Mouse (Mus musculus) lung, embryonic 15.5 days (tissue): Measurements from ENCODE around the gene Smarca2. TPM values are rescaled to one million over a fixed set of nuclear protein-coding genes. Genes with fewer than 3 reads are reported as not detected.

Experiments used
- ATAC-seq: fragments of 200-750 bp; cut with Nextera tagmentation; 2 replicates; pipeline ENCODE4 v1.8.0; 2017; ENCODE audit warnings: moderate number of reproducible peaks, borderline replicate concordance; ENCODE audit not compliant: low FRiP score, low TSS enrichment; ENCODE audit errors: extremely low read depth
- H3K27ac ChIP-seq: fragments of 300-500 bp; sonication (generic); 2 replicates; pipeline ENCODE4 v1.5.1; 2015; ENCODE audit warnings: moderate library complexity, mild to moderate bottlenecking, inconsistent platforms
- H3K27me3 ChIP-seq: fragments of 300-500 bp; sonication (generic); 2 replicates; pipeline ENCODE4 v1.6.1; 2015; ENCODE audit warnings: inconsistent platforms
- H3K36me3 ChIP-seq: fragments of 300-500 bp; sonication (generic); 2 replicates; pipeline ENCODE4 v1.6.1; 2015; ENCODE audit warnings: inconsistent platforms
- H3K4me1 ChIP-seq: fragments of 300-500 bp; sonication (generic); 2 replicates; pipeline ENCODE4 v1.6.1; 2015; ENCODE audit warnings: inconsistent platforms
- H3K4me2 ChIP-seq: fragments of 300-500 bp; sonication (generic); 2 replicates; pipeline ENCODE4 v1.6.1; 2015; ENCODE audit warnings: inconsistent platforms, mild to moderate bottlenecking, moderate library complexity
- H3K4me3 ChIP-seq: fragments of 300-500 bp; sonication (generic); 2 replicates; pipeline ENCODE4 v1.5.1; 2015; ENCODE audit warnings: mild to moderate bottlenecking, inconsistent platforms
- H3K9ac ChIP-seq: fragments of 300-500 bp; sonication (generic); 2 replicates; pipeline ENCODE4 v1.6.1; 2015; ENCODE audit warnings: inconsistent platforms
- H3K9me3 ChIP-seq: fragments of 300-500 bp; sonication (generic); 2 replicates; pipeline ENCODE4 v1.6.1; 2016; ENCODE audit warnings: inconsistent platforms
- WGBS: fragments of 180-500 bp; shearing (Covaris S2); methylation state at CpG from one replicate; pipeline ENCODE4 v1.1.7; 2015; 5-methylcytosine and 5-hydroxymethylcytosine counted together
- polyA plus RNA-seq: library from polyadenylated mRNA; unstranded; fragments of >200 nt; fragmentation: Nextera tagmentation; extraction: Ambion mirVana; gene quantifications from 2 replicates; pipeline ENCODE4 v1.2.1, GENCODE M21; 2015

Smarca2 gene
- polyA plus RNA-seq, 1 experiment from 2014 or later = 45.3 TPM

DNA sequence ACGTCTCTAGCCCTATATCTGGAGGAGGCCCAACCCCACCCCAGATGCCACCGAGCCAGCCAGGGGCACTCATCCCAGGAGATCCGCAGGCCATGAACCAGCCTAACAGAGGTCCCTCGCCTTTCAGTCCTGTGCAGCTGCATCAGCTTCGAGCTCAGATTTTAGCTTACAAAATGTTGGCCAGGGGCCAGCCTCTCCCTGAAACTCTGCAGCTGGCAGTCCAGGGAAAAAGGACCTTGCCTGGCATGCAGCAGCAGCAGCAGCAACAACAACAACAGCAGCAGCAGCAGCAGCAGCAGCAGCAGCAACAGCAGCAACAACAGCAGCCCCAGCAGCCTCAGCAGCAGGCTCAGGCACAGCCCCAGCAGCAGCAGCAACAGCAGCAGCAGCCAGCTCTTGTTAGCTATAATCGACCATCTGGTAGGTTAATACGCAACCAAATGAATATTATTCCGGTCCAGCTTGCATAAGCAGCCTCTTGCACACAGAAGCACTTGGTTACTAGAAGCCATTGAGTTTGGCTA, 25.9 kb downstream of the Smarca2 start:
- ATAC-seq = no peak
- H3K4me1 ChIP-seq = peaks cover 4% of the 10 kb centered on the region; the same call in 1 of the 2 replicates
- H3K36me3 ChIP-seq = peaks cover 6% of the 10 kb centered on the region; the same call in 1 of the 2 replicates
- no peak overlapping the region for H3K4me2 ChIP-seq
- no peak overlapping the region for H3K4me3 ChIP-seq
- WGBS = 36% methylated on average over 8 of the region's 8 CpGs
- H3K9ac ChIP-seq = no peak overlapping the region
- no peaks in the 10 kb centered on the region for H3K9me3 ChIP-seq
- H3K27me3 ChIP-seq = no peaks in the 10 kb centered on the region
- 0 out of 2 replicates have a peak overlapping the region, but pooled peaks have one; percentile 20 for H3K27ac ChIP-seq

GRCm38 (mm10) chr19:26632228-26632627, 27.4 kb downstream of the Smarca2 start:
- no peaks in the 10 kb centered on the region for H3K9me3 ChIP-seq
- no peak overlapping the region for H3K4me3 ChIP-seq
- H3K27me3 ChIP-seq = no peaks in the 10 kb centered on the region
- WGBS = 78% methylated on average over 5 of the region's 5 CpGs
- no peak overlapping the region for H3K9ac ChIP-seq
- H3K36me3 ChIP-seq = peaks cover 6% of the 10 kb centered on the region; the same call in 1 of the 2 replicates
- no peak overlapping the region for H3K4me2 ChIP-seq
- no peak overlapping the region for H3K27ac ChIP-seq
- ATAC-seq = no peak
- peaks cover 4% of the 10 kb centered on the region; the same call in 1 of the 2 replicates for H3K4me1 ChIP-seq

DNA sequence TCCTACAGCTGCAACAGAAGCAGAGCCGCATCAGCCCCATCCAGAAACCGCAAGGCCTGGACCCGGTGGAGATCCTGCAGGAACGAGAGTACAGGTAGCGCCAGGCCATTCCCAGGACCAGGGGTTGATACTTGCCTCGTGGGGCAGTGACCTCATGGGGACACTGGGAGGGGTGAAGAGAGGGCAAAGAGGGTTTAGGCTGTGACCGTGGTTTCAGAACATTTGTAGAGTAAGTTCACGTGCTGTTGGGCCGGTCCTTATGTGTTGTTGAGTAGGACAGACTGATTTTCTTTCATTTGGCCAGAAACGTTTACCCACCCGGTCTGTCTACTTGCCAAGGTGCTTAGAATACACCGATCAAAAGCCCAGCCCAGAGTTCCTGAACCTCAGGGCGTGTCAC, 35.7 kb downstream of the Smarca2 start:
- Histone ChIP-seq H3K4me2 (no peak overlapping the region), H3K27me3 (no peaks in the 10 kb centered on the region), H3K36me3 (peaks cover 6% of the 10 kb centered on the region; the same call in 1 of the 2 replicates), H3K4me3 (no peak overlapping the region), H3K27ac (no peak overlapping the region), H3K9ac (no peak overlapping the region), H3K9me3 (no peaks in the 10 kb centered on the region), H3K4me1 (no peaks in the 10 kb centered on the region)
- WGBS = 83% methylated on average over 13 of the region's 13 CpGs
- ATAC-seq = no peak

- H3K4me1 ChIP-seq = no peaks in the 10 kb centered on the region
- H3K4me2 ChIP-seq = no peak overlapping the region
- H3K4me3 ChIP-seq = no peak overlapping the region
- H3K9me3 ChIP-seq = no peaks in the 10 kb centered on the region
- no peak overlapping the region for H3K27ac ChIP-seq
- peaks cover 6% of the 10 kb centered on the region; the same call in 1 of the 2 replicates for H3K36me3 ChIP-seq
- 50% methylated on average over 10 of the region's 10 CpGs for WGBS
- H3K27me3 ChIP-seq = no peaks in the 10 kb centered on the region
- ATAC-seq = no peak
- H3K9ac ChIP-seq = no peak overlapping the region
Observed at GRCm38 (mm10) chr19:26641269-26641668, 36.4 kb downstream of the Smarca2 start.

DNA sequence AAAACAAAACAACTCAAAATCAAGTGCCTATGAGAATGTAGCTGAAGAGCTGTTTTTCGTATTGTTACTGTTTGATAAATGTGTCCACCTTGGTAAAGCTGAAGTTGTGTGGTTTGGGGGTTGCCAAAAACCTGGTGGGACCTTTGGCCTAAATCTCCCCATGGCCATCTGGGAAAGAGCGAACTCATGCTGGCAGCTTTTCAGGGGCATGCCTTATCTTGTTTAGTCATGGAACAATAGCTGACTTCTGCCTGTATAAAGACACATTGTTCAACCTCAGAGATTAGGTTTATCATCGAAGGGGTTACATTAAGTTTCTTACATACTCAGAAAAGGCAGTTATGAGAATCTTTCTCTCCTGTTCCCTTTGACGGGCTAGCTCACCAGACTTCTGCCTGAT, 38.2 kb downstream of the Smarca2 start:
- ATAC-seq = no peak
- Histone ChIP-seq H3K4me1 (no peaks in the 10 kb centered on the region), H3K4me3 (no peak overlapping the region), H3K27ac (no peak overlapping the region), H3K36me3 (peaks cover 10% of the 10 kb centered on the region), H3K9me3 (no peaks in the 10 kb centered on the region), H3K9ac (no peak overlapping the region), H3K4me2 (no peak overlapping the region), H3K27me3 (no peaks in the 10 kb centered on the region)
- WGBS = 67% methylated on average over 4 of the region's 4 CpGs

GRCm38 (mm10) chr19:26643936-26644335, 39.1 kb downstream of the Smarca2 start:
- H3K27ac ChIP-seq = no peak overlapping the region
- H3K9me3 ChIP-seq = no peaks in the 10 kb centered on the region
- 66% methylated on average over 4 of the region's 4 CpGs for WGBS

DNA sequence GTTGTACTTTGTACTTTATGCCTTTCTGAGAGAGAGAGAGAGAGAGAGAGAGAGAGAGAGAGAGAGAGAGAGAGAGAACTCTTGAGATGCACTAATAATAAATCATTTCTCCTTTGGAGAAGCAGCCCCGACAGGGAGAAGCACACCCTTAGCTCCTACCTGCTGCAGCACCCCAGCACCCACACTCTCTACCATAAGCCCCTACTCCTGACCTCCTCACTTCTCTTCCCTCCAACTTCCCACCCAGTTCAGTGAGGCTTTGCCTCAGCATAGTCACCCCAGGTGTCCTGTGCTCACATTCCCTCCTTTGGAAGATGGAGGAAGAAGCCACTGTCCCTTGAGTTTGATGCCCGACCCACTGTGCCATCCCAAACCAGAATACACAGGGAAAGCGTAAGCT, 40.2 kb downstream of the Smarca2 start:
- no peak overlapping the region for H3K27ac ChIP-seq
- WGBS = 70% methylated on average over 3 of the region's 3 CpGs
- ATAC-seq = no peak

More at GRCm38 (mm10) chr19:26643936-26644335, 39.1 kb downstream of the Smarca2 start:
- H3K36me3 ChIP-seq = peaks cover 12% of the 10 kb centered on the region
- ATAC-seq = no peak
- H3K4me2 ChIP-seq = no peak overlapping the region
- H3K9ac ChIP-seq = no peak overlapping the region
- no peak overlapping the region for H3K4me3 ChIP-seq
- H3K27me3 ChIP-seq = no peaks in the 10 kb centered on the region
- no peaks in the 10 kb centered on the region for H3K4me1 ChIP-seq

DNA sequence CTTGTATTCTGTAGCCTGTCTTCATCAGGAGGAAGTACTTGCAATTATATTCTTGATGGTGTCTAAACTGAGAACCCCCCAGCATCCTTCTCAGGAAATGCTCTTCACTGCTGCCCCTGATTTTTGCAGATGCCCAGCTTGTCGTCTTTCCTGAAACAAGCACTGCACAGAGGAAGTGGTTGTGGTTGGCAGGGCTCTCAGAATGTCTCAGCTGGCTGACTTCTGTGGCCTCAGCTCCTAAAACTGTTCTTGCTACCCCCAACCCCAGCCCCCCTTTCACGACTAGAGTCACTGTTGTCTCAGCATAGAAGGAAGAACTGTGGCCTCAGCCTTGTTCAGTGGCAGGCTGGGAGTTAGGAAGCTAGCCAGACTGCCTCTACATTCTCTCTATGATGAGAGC, 41.3 kb downstream of the Smarca2 start:
- H3K4me2 ChIP-seq = no peak overlapping the region
- no peaks in the 10 kb centered on the region for H3K27me3 ChIP-seq
- no peak overlapping the region for H3K4me3 ChIP-seq
- no peak overlapping the region for H3K9ac ChIP-seq
- H3K36me3 ChIP-seq = peaks cover 7% of the 10 kb centered on the region; the same call in 1 of the 2 replicates
- no peak for ATAC-seq
- H3K27ac ChIP-seq = no peak overlapping the region
- WGBS = 36% methylated on average over 2 of the region's 2 CpGs
- no peaks in the 10 kb centered on the region for H3K4me1 ChIP-seq
- H3K9me3 ChIP-seq = no peaks in the 10 kb centered on the region

More for the DNA sequence above, 40.2 kb downstream of the Smarca2 start:
- Histone ChIP-seq H3K36me3 (peaks cover 13% of the 10 kb centered on the region), H3K4me2 (no peak overlapping the region), H3K9me3 (no peaks in the 10 kb centered on the region), H3K27me3 (no peaks in the 10 kb centered on the region), H3K4me3 (no peak overlapping the region), H3K9ac (no peak overlapping the region), H3K4me1 (no peaks in the 10 kb centered on the region)

- no peak for ATAC-seq
- Histone ChIP-seq H3K27me3 (no peaks in the 10 kb centered on the region), H3K4me2 (no peak overlapping the region), H3K36me3 (peaks cover 15% of the 10 kb centered on the region; the same call in 1 of the 2 replicates), H3K9ac (no peak overlapping the region), H3K4me1 (no peaks in the 10 kb centered on the region), H3K9me3 (no peaks in the 10 kb centered on the region), H3K4me3 (no peak overlapping the region), H3K27ac (no peak overlapping the region)
- WGBS = 84% methylated on average over 7 of the region's 7 CpGs
Observed at GRCm38 (mm10) chr19:26650585-26651273, 45.9 kb downstream of the Smarca2 start.

DNA sequence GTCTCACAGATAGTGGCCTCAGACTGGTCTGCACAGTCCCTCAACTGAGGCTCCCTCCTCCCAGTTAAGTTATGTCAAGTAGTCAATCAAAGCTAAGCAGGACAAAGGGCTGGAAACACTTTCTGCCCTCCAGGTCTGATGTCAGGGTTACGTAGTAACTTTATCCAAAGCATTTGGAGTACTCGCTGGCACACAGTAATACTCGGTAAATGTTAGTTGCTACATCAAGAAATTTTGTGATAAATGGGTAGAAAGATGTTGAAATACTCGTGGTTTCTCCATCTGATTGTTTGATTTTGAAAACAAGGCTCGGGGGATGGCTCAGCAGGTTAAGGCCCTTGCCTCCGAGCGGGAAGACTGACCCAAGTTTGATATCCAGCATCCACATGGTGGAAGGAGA, 53.5 kb downstream of the Smarca2 start:
- Histone ChIP-seq H3K4me2 (no peak overlapping the region), H3K27me3 (no peaks in the 10 kb centered on the region), H3K27ac (no peak overlapping the region), H3K4me3 (no peak overlapping the region), H3K9me3 (no peaks in the 10 kb centered on the region), H3K36me3 (0 out of 2 replicates have a peak, but pooled peaks cover 12% of the 10 kb centered on the region), H3K4me1 (no peaks in the 10 kb centered on the region), H3K9ac (no peak overlapping the region)
- 67% methylated on average over 7 of the region's 7 CpGs for WGBS
- no peak for ATAC-seq

DNA sequence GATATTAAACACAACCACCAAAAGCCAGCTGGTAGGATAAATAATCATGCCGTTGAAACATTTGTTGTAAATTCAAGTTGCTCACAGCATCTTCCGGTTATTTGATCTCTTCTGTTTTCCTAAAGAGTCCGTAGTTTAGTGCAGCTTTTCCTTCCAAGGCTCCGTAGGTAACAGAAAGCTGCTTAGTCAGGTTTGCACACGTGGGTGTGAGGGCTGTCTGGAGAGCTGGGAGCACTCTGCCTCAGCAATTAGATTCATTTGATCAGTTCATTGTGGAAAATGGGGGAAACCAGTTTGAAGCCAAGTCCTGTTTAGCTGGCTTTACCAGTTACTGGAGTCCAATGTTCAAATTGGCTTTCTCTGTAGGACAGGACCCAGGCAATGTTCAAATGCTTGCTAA, 55.1 kb downstream of the Smarca2 start:
- H3K27ac ChIP-seq = no peak overlapping the region
- ATAC-seq = no peak
- H3K4me1 ChIP-seq = no peaks in the 10 kb centered on the region
- no peaks in the 10 kb centered on the region for H3K27me3 ChIP-seq
- H3K4me3 ChIP-seq = no peak overlapping the region
- H3K9me3 ChIP-seq = no peaks in the 10 kb centered on the region
- H3K36me3 ChIP-seq = 0 out of 2 replicates have a peak, but pooled peaks cover 3% of the 10 kb centered on the region
- H3K4me2 ChIP-seq = no peak overlapping the region
- H3K9ac ChIP-seq = no peak overlapping the region
- WGBS = 82% methylated on average over 5 of the region's 5 CpGs

GRCm38 (mm10) chr19:26661198-26661597, 56.3 kb downstream of the Smarca2 start:
- WGBS = 79% methylated on average over 3 of the region's 3 CpGs

More at GRCm38 (mm10) chr19:26661198-26661597, 56.3 kb downstream of the Smarca2 start:
- Histone ChIP-seq H3K27ac (no peak overlapping the region), H3K4me3 (no peak overlapping the region), H3K27me3 (no peaks in the 10 kb centered on the region), H3K9me3 (no peaks in the 10 kb centered on the region), H3K9ac (no peak overlapping the region), H3K36me3 (0 out of 2 replicates have a peak, but pooled peaks cover 3% of the 10 kb centered on the region), H3K4me1 (no peaks in the 10 kb centered on the region), H3K4me2 (no peak overlapping the region)
- ATAC-seq = no peak
